Mouse (Mus musculus) limb, embryonic 11.5 days (tissue): ENCODE data around the gene Socs4. TPM values are rescaled to one million over a fixed set of nuclear protein-coding genes. Genes with fewer than 3 reads are reported as not detected.
"Not testable (repeated sequence)": the region's sequence is repeated elsewhere in the genome, so short reads cannot be mapped to it uniquely, and the experiment has no call there.

Experiments used
- ATAC-seq: fragments of 200-750 bp; cut with Nextera tagmentation; 2 replicates; pipeline ENCODE4 v1.8.0; 2017; ENCODE audit warnings: low read depth; ENCODE audit not compliant: insufficient number of reproducible peaks, low FRiP score, low TSS enrichment
- DNase-seq: peaks from one replicate; pipeline ENCODE4 v3.0.0-alpha.2; 2015; ENCODE audit warnings: low spot score
- H3K27ac ChIP-seq: fragments of 300-500 bp; sonication (generic); replicated peaks from 2 replicates; pipeline ENCODE4 v1.5.1; 2014; ENCODE audit warnings: low read depth, mild to moderate bottlenecking, low read length
- H3K27me3 ChIP-seq: fragments of 300-500 bp; sonication (generic); 2 replicates; pipeline ENCODE4 v1.6.1; 2014; ENCODE audit warnings: mild to moderate bottlenecking, low read length, mixed read lengths; ENCODE audit not compliant: control insufficient read depth, insufficient read depth
- H3K36me3 ChIP-seq: fragments of 300-500 bp; sonication (generic); 2 replicates; pipeline ENCODE4 v1.6.1; 2014; ENCODE audit warnings: mild to moderate bottlenecking, low read length, moderate library complexity, mixed read lengths; ENCODE audit not compliant: control insufficient read depth, insufficient read depth
- H3K4me1 ChIP-seq: fragments of 300-500 bp; sonication (generic); 2 replicates; pipeline ENCODE4 v1.6.1; 2014; ENCODE audit warnings: low read length, mixed read lengths; ENCODE audit not compliant: control insufficient read depth, insufficient read depth
- H3K4me2 ChIP-seq: fragments of 300-500 bp; sonication (generic); 2 replicates; pipeline ENCODE4 v1.6.1; 2014; ENCODE audit warnings: low read depth, mild to moderate bottlenecking, moderate library complexity; ENCODE audit not compliant: severe bottlenecking
- H3K4me3 ChIP-seq: fragments of 300-500 bp; sonication (generic); 2 replicates; pipeline ENCODE4 v1.5.1; 2014; ENCODE audit warnings: low read depth, low read length
- H3K9ac ChIP-seq: fragments of 300-500 bp; sonication (generic); 2 replicates; pipeline ENCODE4 v1.6.1; 2014; ENCODE audit warnings: mild to moderate bottlenecking, low read length
- H3K9me3 ChIP-seq: fragments of 300-500 bp; sonication (generic); 2 replicates; pipeline ENCODE4 v1.6.1; 2016; ENCODE audit warnings: low read length; ENCODE audit not compliant: control insufficient read depth
- WGBS: fragments of 180-500 bp; shearing (Covaris S2); extraction: QIAGEN DNeasy Blood & Tissue Kit; methylation state at CpG from one replicate; pipeline ENCODE4 v1.1.7; 2014; 5-methylcytosine and 5-hydroxymethylcytosine counted together
- polyA plus RNA-seq: library from polyadenylated mRNA; unstranded; fragments of >200 nt; fragmentation: Nextera tagmentation; extraction: Ambion mirVana; gene quantifications from 2 replicates; pipeline ENCODE4 v1.2.1, GENCODE M21; 2014

The Socs4 gene
- polyA plus RNA-seq, 1 experiment from 2014 or later = 4.8 TPM

- ATAC-seq (no peak), DNase-seq (no peak)
- Histone ChIP-seq H3K36me3 (peaks cover 21% of the 10 kb centered on the region; the same call in 1 of the 2 replicates), H3K9ac (no peak overlapping the region), H3K9me3 (no peaks in the 10 kb centered on the region), H3K4me1 (no peaks in the 10 kb centered on the region), H3K4me3 (no peak overlapping the region), H3K27ac (no peak overlapping the region), H3K4me2 (no peak overlapping the region), H3K27me3 (no peaks in the 10 kb centered on the region)
- WGBS = 94% methylated on average over 1 of the region's 1 CpGs
Measured at GRCm38 (mm10) chr14:47309061-47309460, 32.3 kb downstream of the Socs4 start.

- DNase-seq = no peak
- Histone ChIP-seq H3K4me3 (no peak overlapping the region), H3K4me1 (no peaks in the 10 kb centered on the region), H3K36me3 (peaks cover 18% of the 10 kb centered on the region; the same call in 1 of the 2 replicates), H3K9ac (no peak overlapping the region), H3K27me3 (no peaks in the 10 kb centered on the region), H3K27ac (no peak overlapping the region), H3K4me2 (no peak overlapping the region), H3K9me3 (no peaks in the 10 kb centered on the region)
- 95% methylated on average over 18 of the region's 18 CpGs for WGBS
- ATAC-seq = no peak
Measured at GRCm38 (mm10) chr14:47310342-47311181, 33.8 kb downstream of the Socs4 start.

- peaks cover 5% of the 10 kb centered on the region; the same call in 1 of the 2 replicates for H3K36me3 ChIP-seq
- no peak overlapping the region for H3K4me3 ChIP-seq
- no peaks in the 10 kb centered on the region for H3K27me3 ChIP-seq
- ATAC-seq (no peak), DNase-seq (no peak)
- no peak overlapping the region for H3K27ac ChIP-seq
- H3K4me1 ChIP-seq = no peaks in the 10 kb centered on the region
- H3K9me3 ChIP-seq = no peaks in the 10 kb centered on the region
- no peak overlapping the region for H3K4me2 ChIP-seq
- H3K9ac ChIP-seq = no peak overlapping the region
- 94% methylated on average over 5 of the region's 5 CpGs for WGBS
Measured at GRCm38 (mm10) chr14:47319362-47319761, 42.6 kb downstream of the Socs4 start.

GRCm38 (mm10) chr14:47321581-47321980, 44.9 kb downstream of the Socs4 start:
- H3K27me3 ChIP-seq, H3K27ac ChIP-seq, H3K36me3 ChIP-seq, H3K9me3 ChIP-seq, H3K9ac ChIP-seq, DNase-seq, H3K4me1 ChIP-seq, ATAC-seq, H3K4me3 ChIP-seq, H3K4me2 ChIP-seq: not testable (repeated sequence)
- 89% methylated on average over 5 of the region's 8 CpGs for WGBS

- H3K9me3 ChIP-seq = no peaks in the 10 kb centered on the region
- H3K4me2 ChIP-seq = no peak overlapping the region
- no peak overlapping the region for H3K9ac ChIP-seq
- no peaks in the 10 kb centered on the region for H3K4me1 ChIP-seq
- ATAC-seq = no peak
- no peaks in the 10 kb centered on the region for H3K27me3 ChIP-seq
- no peak overlapping the region for H3K4me3 ChIP-seq
- 86% methylated on average over 9 of the region's 9 CpGs for WGBS
- H3K36me3 ChIP-seq = peaks cover 3% of the 10 kb centered on the region; the same call in 1 of the 2 replicates
- no peak for DNase-seq
- H3K27ac ChIP-seq = no peak overlapping the region
Measured at GRCm38 (mm10) chr14:47325965-47326761, 49.4 kb downstream of the Socs4 start.

GRCm38 (mm10) chr14:47327347-47327746, 50.6 kb downstream of the Socs4 start:
- Histone ChIP-seq H3K9ac (no peak overlapping the region), H3K36me3 (peaks cover 3% of the 10 kb centered on the region; the same call in 1 of the 2 replicates), H3K4me1 (peaks cover 5% of the 10 kb centered on the region), H3K4me3 (no peak overlapping the region), H3K4me2 (no peak overlapping the region), H3K27me3 (no peaks in the 10 kb centered on the region), H3K27ac (no peak overlapping the region), H3K9me3 (no peaks in the 10 kb centered on the region)
- 94% methylated on average over 5 of the region's 5 CpGs for WGBS
- DNase-seq = no peak
- no peak for ATAC-seq

- H3K27ac ChIP-seq = no peak overlapping the region
- peak; percentile 59 for DNase-seq
Measured at GRCm38 (mm10) chr14:47331920-47332319, 55.2 kb downstream of the Socs4 start.

GRCm38 (mm10) chr14:47334819-47335218, 58.1 kb downstream of the Socs4 start:
- Histone ChIP-seq H3K27ac (no peak overlapping the region), H3K4me2 (no peak overlapping the region), H3K36me3 (no peaks in the 10 kb centered on the region), H3K9me3 (no peaks in the 10 kb centered on the region), H3K27me3 (no peaks in the 10 kb centered on the region), H3K4me3 (no peak overlapping the region), H3K9ac (no peak overlapping the region), H3K4me1 (peaks cover 5% of the 10 kb centered on the region)
- ATAC-seq (no peak), DNase-seq (peak; percentile 62)
- 83% methylated on average over 4 of the region's 4 CpGs for WGBS

More at GRCm38 (mm10) chr14:47331920-47332319, 55.2 kb downstream of the Socs4 start:
- WGBS = 10% methylated on average over 5 of the region's 5 CpGs
- Histone ChIP-seq H3K36me3 (no peaks in the 10 kb centered on the region), H3K4me2 (no peak overlapping the region), H3K9ac (no peak overlapping the region), H3K27me3 (no peaks in the 10 kb centered on the region), H3K4me1 (peaks cover 5% of the 10 kb centered on the region), H3K4me3 (no peak overlapping the region), H3K9me3 (no peaks in the 10 kb centered on the region)
- no peak; the same call in 1 of the 2 replicates for ATAC-seq
